ENCODE assay signal across 23 mouse cellular contexts in genomic region chr12:79049807-79050206, GRCm38 (mm10). TPM values are rescaled to one million over a fixed set of nuclear protein-coding genes. Genes with fewer than 3 reads are reported as not detected.
DNase-seq lines count a peak whose midpoint lies in the region; ATAC-seq and TF ChIP-seq lines count a peak whose summit lies in the region.
"Had no signal": no experiment of that assay in that cellular context is flagged by ENCODE, and none has a peak within 500 bp of the region (broad histone marks: within the 10 kb centered on the region; RNA-seq: fewer than 3 reads in every experiment).

No protein-coding gene starts in this region.

- WGBS in lung, postnatal 0 days = 78% methylated on average over 2 of the region's 2 CpGs
- 88% methylated on average over 2 of the region's 2 CpGs for WGBS in stomach, postnatal 0 days
- 83% methylated on average over 2 of the region's 2 CpGs for WGBS in hindbrain, embryonic 13.5 days

- no peak overlapping the region for H3K27ac ChIP-seq in gastrocnemius, adult 2 months
- H3K27ac ChIP-seq in lung, postnatal 0 days (ENCODE audit: low read length) = peak overlapping the region; percentile 43
- H3K27ac ChIP-seq in stomach, postnatal 0 days (replicated peaks) = peak overlapping the region; percentile 13; the same call in 1 of the 2 replicates
- no peak overlapping the region for H3K27ac ChIP-seq in hindbrain, embryonic 13.5 days
- H3K27ac ChIP-seq: embryonic facial prominence, embryonic 13.5 days; forebrain, embryonic 10.5 days; forebrain, embryonic 13.5 days; heart, adult 2 months; heart, embryonic 10.5 days; heart, embryonic 13.5 days; hindbrain, embryonic 15.5 days had no signal

- H3K4me3 ChIP-seq in gastrocnemius, adult 2 months = no peak overlapping the region
- no peak overlapping the region for H3K4me3 ChIP-seq in lung, postnatal 0 days (ENCODE audit: low read depth, low read length)
- no peak overlapping the region for H3K4me3 ChIP-seq in stomach, postnatal 0 days (ENCODE audit: low read depth, low read length)
- no peak overlapping the region for H3K4me3 ChIP-seq in hindbrain, embryonic 13.5 days
- H3K4me3 ChIP-seq: embryonic facial prominence, embryonic 13.5 days; forebrain, embryonic 10.5 days; forebrain, embryonic 13.5 days; heart, adult 2 months; heart, embryonic 10.5 days; heart, embryonic 13.5 days; hindbrain, embryonic 15.5 days had no signal

- H3K36me3 ChIP-seq in lung, postnatal 0 days (ENCODE audit: insufficient read depth, low read length) = peaks cover 8% of the 10 kb centered on the region; the same call in 1 of the 2 replicates
- no peaks in the 10 kb centered on the region; the same call in 1 of the 2 replicates for H3K36me3 ChIP-seq in stomach, postnatal 0 days (ENCODE audit: control insufficient read depth, insufficient read depth, low read length)
- peaks cover 38% of the 10 kb centered on the region for H3K36me3 ChIP-seq in hindbrain, embryonic 13.5 days

- no peak overlapping the region for H3K4me2 ChIP-seq in lung, postnatal 0 days (replicated peaks; ENCODE audit: low read depth, low read length)
- H3K4me2 ChIP-seq in stomach, postnatal 0 days (replicated peaks; ENCODE audit: low read depth) = no peak overlapping the region
- no peak overlapping the region for H3K4me2 ChIP-seq in hindbrain, embryonic 13.5 days
- H3K4me2 ChIP-seq: embryonic facial prominence, embryonic 13.5 days; forebrain, embryonic 13.5 days; heart, embryonic 13.5 days; hindbrain, embryonic 15.5 days had no signal

- H3K4me1 ChIP-seq in lung, postnatal 0 days (ENCODE audit: insufficient read depth, low read depth, low read length) = 0 out of 2 replicates have a peak, but pooled peaks cover 3% of the 10 kb centered on the region
- no peaks in the 10 kb centered on the region for H3K4me1 ChIP-seq in stomach, postnatal 0 days (replicated peaks; ENCODE audit: control insufficient read depth, insufficient read depth)
- no peaks in the 10 kb centered on the region for H3K4me1 ChIP-seq in hindbrain, embryonic 13.5 days (replicated peaks)
- H3K4me1 ChIP-seq: embryonic facial prominence, embryonic 13.5 days; forebrain, embryonic 10.5 days; forebrain, embryonic 13.5 days; hindbrain, embryonic 15.5 days had no signal

- TF ChIP-seq CTCF in gastrocnemius, adult 2 months (IDR thresholded peaks at IDR 0.05) = no peak
- TF ChIP-seq CTCF in lung, postnatal 0 days (IDR thresholded peaks at IDR 0.05) = no peak
- TF ChIP-seq CTCF in stomach, postnatal 0 days (IDR thresholded peaks at IDR 0.05; ENCODE audit: low read depth) = no peak

- H3K9ac ChIP-seq in lung, postnatal 0 days (replicated peaks; ENCODE audit: low read depth) = no peak overlapping the region
- H3K9ac ChIP-seq in stomach, postnatal 0 days (ENCODE audit: low read length) = no peak overlapping the region
- H3K9ac ChIP-seq in hindbrain, embryonic 13.5 days = no peak overlapping the region
- H3K9ac ChIP-seq: embryonic facial prominence, embryonic 13.5 days; forebrain, embryonic 13.5 days; heart, embryonic 13.5 days; hindbrain, embryonic 15.5 days had no signal

- ATAC-seq in lung, postnatal 0 days = no peak
- no peak for ATAC-seq in stomach, postnatal 0 days (ENCODE audit: low FRiP score, low TSS enrichment)
- ATAC-seq in hindbrain, embryonic 13.5 days (ENCODE audit: low FRiP score) = no peak
- ATAC-seq: CD4-positive, CD25-positive, alpha-beta regulatory T cell, adult 4 months; forebrain, embryonic 13.5 days; forebrain, embryonic 16.5 days had no signal

- no peak for TF ChIP-seq EP300 in lung, postnatal 0 days (IDR thresholded peaks at IDR 0.05)
- no peak for TF ChIP-seq EP300 in stomach, postnatal 0 days (optimal IDR thresholded peaks at IDR 0.05)

- H3K9me3 ChIP-seq in lung, postnatal 0 days (ENCODE audit: low read length) = no peaks in the 10 kb centered on the region
- H3K9me3 ChIP-seq in stomach, postnatal 0 days (ENCODE audit: control insufficient read depth, low read length) = no peaks in the 10 kb centered on the region
- no peaks in the 10 kb centered on the region for H3K9me3 ChIP-seq in hindbrain, embryonic 13.5 days
- H3K9me3 ChIP-seq: embryonic facial prominence, embryonic 13.5 days; forebrain, embryonic 10.5 days; forebrain, embryonic 13.5 days; heart, embryonic 10.5 days; heart, embryonic 13.5 days; hindbrain, embryonic 15.5 days had no signal

- intact Hi-C loops in gastrocnemius, adult 2 months (cut with DNase I) = no loop called here

- peak; percentile 50 for DNase-seq in gastrocnemius, adult 2 months
- no peak for DNase-seq in gastrocnemius, postnatal 4 days (ENCODE audit: low spot score in 2 of 2)
- DNase-seq in lung, postnatal 0 days (ENCODE audit: low spot score) = no peak
- DNase-seq in lung, postnatal 10 days = no peak
- DNase-seq in stomach, postnatal 0 days (ENCODE audit: low spot score) = no peak
- DNase-seq: adrenal gland, adult 2 months; adrenal gland, postnatal 14 days; cerebellum, adult 11 months; cerebellum, adult 2 months; cerebellum, adult 9-11 months; cerebellum, postnatal 25 days; heart, postnatal 14 days; kidney, adult 11 months had no signal

- no peaks in the 10 kb centered on the region for H3K27me3 ChIP-seq in lung, postnatal 0 days (replicated peaks; ENCODE audit: insufficient read depth, low read length)
- H3K27me3 ChIP-seq in stomach, postnatal 0 days (ENCODE audit: control insufficient read depth, insufficient read depth, low read length) = no peaks in the 10 kb centered on the region
- no peaks in the 10 kb centered on the region for H3K27me3 ChIP-seq in hindbrain, embryonic 13.5 days
- H3K27me3 ChIP-seq: embryonic facial prominence, embryonic 13.5 days; forebrain, embryonic 13.5 days; hindbrain, embryonic 15.5 days had no signal

RNA-seq across cellular contexts. Expression of gene Plekhh1, which starts 20.8 kb away (rescaled TPM):
- total RNA-seq in gastrocnemius, adult 2 months (2021) = 1 to 10 TPM; 1.1 to 1.3 TPM
- 1 to 10 TPM; 2.2 to 2.6 TPM for total RNA-seq in gastrocnemius, postnatal 4 days (2021)
- 1.9 and 2.2 TPM in 2 replicates for polyA plus RNA-seq in lung, postnatal 0 days (2015; fragmentation: Nextera tagmentation; extraction: Ambion mirVana)
- 6.1 and 6.9 TPM in 2 replicates for polyA plus RNA-seq in stomach, postnatal 0 days (2015; fragmentation: Nextera tagmentation; extraction: Ambion mirVana)
- polyA plus RNA-seq in hindbrain, embryonic 13.5 days (2015; fragmentation: Nextera tagmentation; extraction: Ambion mirVana) = 2.1 and 2.5 TPM in 2 replicates

RNA-seq across cellular contexts. Expression of gene Pigh, which starts 39.6 kb away (rescaled TPM):
- total RNA-seq in gastrocnemius, adult 2 months (2021) = 1 to 10 TPM; 2.0 to 2.3 TPM
- total RNA-seq in gastrocnemius, postnatal 4 days (2021) = 1 to 10 TPM; 4.6 to 5.0 TPM
- 14.8 and 15.7 TPM in 2 replicates for polyA plus RNA-seq in lung, postnatal 0 days (2015; fragmentation: Nextera tagmentation; extraction: Ambion mirVana)
- polyA plus RNA-seq in stomach, postnatal 0 days (2015; fragmentation: Nextera tagmentation; extraction: Ambion mirVana) = 18.8 and 20.3 TPM in 2 replicates
- 20.6 and 22.1 TPM in 2 replicates for polyA plus RNA-seq in hindbrain, embryonic 13.5 days (2015; fragmentation: Nextera tagmentation; extraction: Ambion mirVana)

RNA-seq across cellular contexts. Expression of gene Tmem229b, which starts 42.4 kb away (rescaled TPM):
- 1 to 10 TPM; 4.6 to 8.6 TPM for total RNA-seq in gastrocnemius, adult 2 months (2021)
- total RNA-seq in gastrocnemius, postnatal 4 days (2021) = 1 to 10 TPM; 7.7 to 8.0 TPM
- polyA plus RNA-seq in lung, postnatal 0 days (2015; fragmentation: Nextera tagmentation; extraction: Ambion mirVana) = 5.1 and 5.3 TPM in 2 replicates
- polyA plus RNA-seq in stomach, postnatal 0 days (2015; fragmentation: Nextera tagmentation; extraction: Ambion mirVana) = 4.7 and 4.9 TPM in 2 replicates
- polyA plus RNA-seq in hindbrain, embryonic 13.5 days (2015; fragmentation: Nextera tagmentation; extraction: Ambion mirVana) = 44.1 and 49.8 TPM in 2 replicates

Comparison
In these comparisons a context has a peak if more than half of its experiments do, and no peak if none do; other contexts are left out.
1. H3K27ac ChIP-seq: peak in lung, postnatal 0 days (single experiment) and stomach, postnatal 0 days (single experiment); none in gastrocnemius, adult 2 months (single experiment) and hindbrain, embryonic 13.5 days (single experiment).